Mouse (Mus musculus): ENCODE results near the gene 9130008F23Rik.

GRCm38 (mm10) chr17:40882172-40882571 lies 1.8 kb upstream of the 9130008F23Rik start:
- TF ChIP-seq CTCF (IDR thresholded peaks at IDR 0.05; ENCODE audit: insufficient read depth, low read length) (no peak), POLR2A (IDR thresholded peaks at IDR 0.05; ENCODE audit: borderline replicate concordance, extremely low read depth, low read depth, low read length) (no peak)

Measured in lung, adult 2 months (tissue).